Mouse (Mus musculus) midbrain, embryonic 11.5 days (tissue): ENCODE results near the gene Tnk2. TPM values are rescaled to one million over a fixed set of nuclear protein-coding genes. Genes with fewer than 3 reads are reported as not detected.
"Not testable (repeated sequence)": the region's sequence is repeated elsewhere in the genome, so short reads cannot be mapped to it uniquely, and the experiment has no call there.

Experiments used
- ATAC-seq: fragments of 200-750 bp; cut with Nextera tagmentation; 2 replicates; pipeline ENCODE4 v1.8.0; 2017; ENCODE audit warnings: moderate TSS enrichment, moderate library complexity; ENCODE audit not compliant: low FRiP score
- DNase-seq: peaks from one replicate; pipeline ENCODE4 v3.0.0; 2015; ENCODE audit warnings: low spot score; ENCODE audit errors: missing footprints
- H3K27ac ChIP-seq: fragments of 300-500 bp; sonication (generic); 2 replicates; pipeline ENCODE4 v1.5.1; 2014; ENCODE audit warnings: low read depth, low read length
- H3K27me3 ChIP-seq: fragments of 300-500 bp; sonication (generic); 2 replicates; pipeline ENCODE4 v1.6.1; 2014; ENCODE audit warnings: mild to moderate bottlenecking, low read length, moderate library complexity, mixed read lengths; ENCODE audit not compliant: control insufficient read depth, insufficient read depth
- H3K36me3 ChIP-seq: fragments of 300-500 bp; sonication (generic); 2 replicates; pipeline ENCODE4 v1.6.1; 2014; ENCODE audit warnings: mild to moderate bottlenecking, low read length, moderate library complexity, mixed read lengths; ENCODE audit not compliant: control insufficient read depth, insufficient read depth
- H3K4me1 ChIP-seq: fragments of 300-500 bp; sonication (generic); 2 replicates; pipeline ENCODE4 v1.6.1; 2014; ENCODE audit warnings: low read length; ENCODE audit not compliant: control insufficient read depth, insufficient read depth
- H3K4me2 ChIP-seq: fragments of 300-500 bp; sonication (generic); 2 replicates; pipeline ENCODE4 v1.6.1; 2014; ENCODE audit warnings: mild to moderate bottlenecking, moderate library complexity
- H3K4me3 ChIP-seq: fragments of 300-500 bp; sonication (generic); 2 replicates; pipeline ENCODE4 v1.5.1; 2014; ENCODE audit warnings: low read depth, low read length
- H3K9ac ChIP-seq: fragments of 300-500 bp; sonication (generic); 2 replicates; pipeline ENCODE4 v1.6.1; 2014; ENCODE audit warnings: low read length
- H3K9me3 ChIP-seq: fragments of 300-500 bp; sonication (generic); 2 replicates; pipeline ENCODE4 v1.6.1; 2016; ENCODE audit warnings: low read length; ENCODE audit not compliant: control insufficient read depth
- WGBS: fragments of 180-500 bp; shearing (Covaris S2); extraction: QIAGEN DNeasy Blood & Tissue Kit; methylation state at CpG from one replicate; pipeline ENCODE4 v1.1.7; 2014; 5-methylcytosine and 5-hydroxymethylcytosine counted together
- polyA plus RNA-seq: library from polyadenylated mRNA; unstranded; fragments of >200 nt; fragmentation: Nextera tagmentation; extraction: Ambion mirVana; gene quantifications from 2 replicates; pipeline ENCODE4 v1.2.1, GENCODE M21; 2014

The Tnk2 gene
- polyA plus RNA-seq, 1 experiment from 2014 or later, result 6.6 TPM

DNA sequence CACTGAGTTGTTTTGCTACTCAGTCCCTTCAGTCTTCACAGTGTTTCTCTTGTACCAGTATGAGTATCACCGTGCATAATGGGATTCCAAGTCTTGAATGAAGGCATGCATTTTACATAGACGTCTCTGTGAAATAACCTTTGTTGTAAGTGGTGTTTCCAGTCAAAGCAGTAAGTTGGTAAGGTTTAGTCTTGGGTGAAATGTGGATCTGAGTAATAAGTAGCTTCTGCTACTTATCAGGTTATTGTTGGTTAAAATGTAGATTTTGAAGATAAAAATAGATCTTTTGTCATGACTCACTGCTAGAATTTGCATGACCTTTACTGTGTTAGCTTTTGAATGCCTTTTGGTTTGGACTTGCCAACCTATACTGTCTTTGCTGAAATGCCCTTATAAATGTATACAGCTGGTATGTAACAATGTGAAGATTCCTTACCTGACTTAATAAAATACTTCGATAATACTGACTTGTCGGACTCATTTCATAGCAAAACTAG lies 11.3 kb upstream of the Tnk2 start:
- no peak for ATAC-seq
- DNase-seq, result no peak
- no peaks in the 10 kb centered on the region for H3K9me3 ChIP-seq
- H3K4me1 ChIP-seq, result no peaks in the 10 kb centered on the region
- H3K9ac ChIP-seq, result no peak overlapping the region
- WGBS, result 73% methylated on average over 4 of the region's 4 CpGs
- no peak overlapping the region for H3K27ac ChIP-seq
- no peak overlapping the region for H3K4me3 ChIP-seq
- peaks cover 16% of the 10 kb centered on the region for H3K36me3 ChIP-seq
- no peak overlapping the region for H3K4me2 ChIP-seq
- no peaks in the 10 kb centered on the region for H3K27me3 ChIP-seq

- ATAC-seq (no peak), DNase-seq (no peak)
- Histone ChIP-seq H3K27me3 (no peaks in the 10 kb centered on the region), H3K27ac (no peak overlapping the region), H3K9ac (no peak overlapping the region), H3K9me3 (no peaks in the 10 kb centered on the region), H3K4me2 (no peak overlapping the region), H3K36me3 (peaks cover 12% of the 10 kb centered on the region), H3K4me3 (no peak overlapping the region), H3K4me1 (no peaks in the 10 kb centered on the region)
- 88% methylated on average over 4 of the region's 4 CpGs for WGBS
Measured at GRCm38 (mm10) chr16:32633486-32634012, 10.1 kb upstream of the Tnk2 start.

DNA sequence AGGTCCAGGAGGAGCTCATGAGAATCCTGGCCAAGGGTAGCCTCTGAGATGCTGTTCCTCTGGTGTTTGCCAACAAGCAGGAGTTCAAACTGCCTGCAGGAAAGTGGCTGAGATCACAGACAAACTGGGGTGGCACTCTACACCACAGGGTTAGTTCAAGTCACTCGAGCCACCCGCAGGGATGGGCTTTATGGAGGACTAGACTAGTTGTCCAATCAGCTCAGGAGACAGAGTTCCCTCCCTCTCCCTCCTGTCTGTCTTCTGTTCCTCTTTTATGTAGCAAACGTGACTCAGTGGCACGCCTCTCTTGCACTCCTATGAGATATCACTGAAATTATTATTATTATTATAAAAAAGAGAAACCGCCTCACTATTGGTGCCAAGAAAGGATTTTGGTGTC lies 9.5 kb upstream of the Tnk2 start:
- no peak for DNase-seq
- no peak for ATAC-seq
- H3K4me2 ChIP-seq, result no peak overlapping the region
- H3K36me3 ChIP-seq, result peaks cover 8% of the 10 kb centered on the region
- no peak overlapping the region for H3K27ac ChIP-seq
- H3K27me3 ChIP-seq, result no peaks in the 10 kb centered on the region
- H3K9me3 ChIP-seq, result no peaks in the 10 kb centered on the region
- no peak overlapping the region for H3K9ac ChIP-seq
- H3K4me1 ChIP-seq, result 0 out of 2 replicates have a peak, but pooled peaks cover 3% of the 10 kb centered on the region
- no peak overlapping the region for H3K4me3 ChIP-seq
- 84% methylated on average over 5 of the region's 5 CpGs for WGBS

DNA sequence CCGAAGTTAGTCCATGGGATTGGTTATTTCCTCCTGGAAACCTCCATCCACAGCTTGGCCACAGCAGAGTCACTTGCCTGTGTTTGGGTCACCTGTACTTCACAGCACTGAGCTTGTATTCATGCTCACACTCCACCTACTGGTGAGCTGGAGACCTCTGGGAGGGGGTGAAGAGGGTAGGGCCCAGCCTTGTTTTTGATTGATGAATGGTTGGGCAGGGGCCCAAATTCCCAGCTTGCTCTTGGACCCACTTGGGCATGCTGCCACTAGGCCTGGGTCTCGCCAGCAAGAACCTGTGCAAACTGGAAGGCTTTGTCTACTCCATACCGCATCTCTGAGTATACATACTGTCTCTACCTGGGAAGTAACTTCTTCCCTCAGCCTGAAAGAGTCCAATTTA lies 8.4 kb upstream of the Tnk2 start:
- peaks cover under 1% of the 10 kb centered on the region; the same call in 1 of the 2 replicates for H3K36me3 ChIP-seq
- 74% methylated on average over 3 of the region's 3 CpGs for WGBS
- no peaks in the 10 kb centered on the region for H3K27me3 ChIP-seq

DNA sequence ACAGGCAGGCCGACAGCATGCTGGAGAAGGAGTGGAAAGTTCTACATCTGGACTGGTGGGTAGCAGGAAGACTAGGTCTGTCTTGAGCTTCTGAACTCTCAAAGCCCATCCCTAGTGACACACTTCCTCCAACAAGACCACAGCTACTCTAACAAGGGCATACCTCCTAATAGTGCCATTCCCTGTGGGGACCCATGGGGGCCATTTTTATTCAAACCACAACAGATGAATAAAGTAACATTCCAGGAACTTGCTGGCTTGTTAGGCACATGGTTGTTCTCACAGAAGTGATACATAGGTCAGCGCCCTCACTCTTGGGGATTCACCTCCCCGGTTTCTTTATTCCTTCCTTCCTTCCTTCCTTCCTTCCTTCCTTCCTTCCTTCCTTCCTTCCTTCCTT lies 7.3 kb upstream of the Tnk2 start:
- Histone ChIP-seq H3K36me3 (no peaks in the 10 kb centered on the region), H3K9ac (no peak overlapping the region), H3K4me2 (no peak overlapping the region), H3K9me3 (no peaks in the 10 kb centered on the region), H3K4me1 (0 out of 2 replicates have a peak, but pooled peaks cover 3% of the 10 kb centered on the region), H3K27me3 (no peaks in the 10 kb centered on the region), H3K27ac (no peak overlapping the region), H3K4me3 (no peak overlapping the region)
- DNase-seq (no peak), ATAC-seq (no peak)
- 91% methylated on average over 3 of the region's 3 CpGs for WGBS

More for the DNA sequence above, 8.4 kb upstream of the Tnk2 start:
- H3K4me1 ChIP-seq, result 0 out of 2 replicates have a peak, but pooled peaks cover 3% of the 10 kb centered on the region
- H3K27ac ChIP-seq, result no peak overlapping the region
- DNase-seq, result no peak
- no peak overlapping the region for H3K4me2 ChIP-seq
- H3K9me3 ChIP-seq, result no peaks in the 10 kb centered on the region
- no peak overlapping the region for H3K9ac ChIP-seq
- no peak for ATAC-seq
- no peak overlapping the region for H3K4me3 ChIP-seq

- no peak for DNase-seq
- 43% methylated on average over 6 of the region's 6 CpGs for WGBS
- no peaks in the 10 kb centered on the region for H3K36me3 ChIP-seq
- H3K4me2 ChIP-seq, result no peak overlapping the region
- no peak overlapping the region for H3K4me3 ChIP-seq
- H3K27me3 ChIP-seq, result no peaks in the 10 kb centered on the region
- no peak overlapping the region for H3K9ac ChIP-seq
- H3K9me3 ChIP-seq, result no peaks in the 10 kb centered on the region
- 0 out of 2 replicates have a peak, but pooled peaks cover 3% of the 10 kb centered on the region for H3K4me1 ChIP-seq
- ATAC-seq, result no peak
- no peak overlapping the region for H3K27ac ChIP-seq
Measured at GRCm38 (mm10) chr16:32636871-32637521, 6.7 kb upstream of the Tnk2 start.

GRCm38 (mm10) chr16:32638476-32638875 lies 5.2 kb upstream of the Tnk2 start:
- H3K4me1 ChIP-seq, result 0 out of 2 replicates have a peak, but pooled peaks cover 3% of the 10 kb centered on the region
- no peaks in the 10 kb centered on the region for H3K36me3 ChIP-seq
- H3K9ac ChIP-seq, result no peak overlapping the region
- DNase-seq (peak; percentile 88), ATAC-seq (peak; percentile 70; the same call in 1 of the 2 replicates)
- H3K27me3 ChIP-seq, result no peaks in the 10 kb centered on the region
- no peak overlapping the region for H3K4me2 ChIP-seq
- H3K4me3 ChIP-seq, result no peak overlapping the region
- H3K9me3 ChIP-seq, result no peaks in the 10 kb centered on the region
- H3K27ac ChIP-seq, result no peak overlapping the region
- 9% methylated on average over 8 of the region's 8 CpGs for WGBS

GRCm38 (mm10) chr16:32640096-32640495 lies 3.6 kb upstream of the Tnk2 start:
- Histone ChIP-seq H3K4me2 (no peak overlapping the region), H3K4me1 (peaks cover 10% of the 10 kb centered on the region), H3K9me3 (no peaks in the 10 kb centered on the region), H3K27me3 (no peaks in the 10 kb centered on the region), H3K9ac (no peak overlapping the region), H3K4me3 (no peak overlapping the region), H3K27ac (no peak overlapping the region), H3K36me3 (no peaks in the 10 kb centered on the region)
- WGBS, result 81% methylated on average over 5 of the region's 5 CpGs
- ATAC-seq (no peak), DNase-seq (no peak)

- not testable (repeated sequence) for H3K36me3 ChIP-seq, DNase-seq, ATAC-seq, H3K4me3 ChIP-seq, H3K9ac ChIP-seq, H3K27me3 ChIP-seq, H3K4me2 ChIP-seq, H3K27ac ChIP-seq, H3K9me3 ChIP-seq
- 50% methylated on average over 2 of the region's 2 CpGs for WGBS
- peaks cover 16% of the 10 kb centered on the region for H3K4me1 ChIP-seq
Measured at GRCm38 (mm10) chr16:32640683-32641082, 3.0 kb upstream of the Tnk2 start.
